Mouse (Mus musculus) erythroblast, adult 5-6 weeks (primary cell): ENCODE results near the gene Cst6. TPM values are rescaled to one million over a fixed set of nuclear protein-coding genes. Genes with fewer than 3 reads are reported as not detected.
"Not testable (repeated sequence)": the region's sequence is repeated elsewhere in the genome, so short reads cannot be mapped to it uniquely, and the experiment has no call there.

Experiments used
- ATAC-seq: replicated peaks from 2 replicates; pipeline ENCODE4 v1.8.0; 2016; ENCODE audit warnings: moderate number of reproducible peaks, mild to moderate bottlenecking, moderate TSS enrichment, inconsistent platforms; ENCODE audit not compliant: poor library complexity, low FRiP score, severe bottlenecking
- total RNA-seq, 2 experiments: library from RNA; stranded (forward) in 1 of 2; stranded (reverse) in 1 of 2; fragments of 150-400 nt in 1 of 2; fragments of 200-764, 138-1000 nt in 1 of 2; gene quantifications; 2 replicates each; pipeline versions ENCODE4 v1.2.3 to v1.2.4; 2015 to 2017; ENCODE audit warnings: low replicate concordance in 2 of 2

Gene Cst6
- total RNA-seq (2015; ENCODE audit: low replicate concordance) (not detected in 2 replicates), total RNA-seq (2017; ENCODE audit: low replicate concordance) (not detected in 2 replicates)

- ATAC-seq, result not testable (repeated sequence)
Observed at GRCm38 (mm10) chr19:5349502-5349873, at the start of gene Cst6. Gene Cst6 (minus strand): TSS chr19:5349574.

- ATAC-seq, result no peak
Observed at GRCm38 (mm10) chr19:5395371-5395770, 46.0 kb upstream of the Cst6 start.

- no peak for ATAC-seq
Observed at GRCm38 (mm10) chr19:5394168-5394567, 44.8 kb upstream of the Cst6 start.

GRCm38 (mm10) chr19:5392892-5393291 lies 43.5 kb upstream of the Cst6 start:
- no peak for ATAC-seq

GRCm38 (mm10) chr19:5390416-5390815 lies 41.0 kb upstream of the Cst6 start:
- no peak for ATAC-seq

- ATAC-seq, result peak; percentile 41
Observed at GRCm38 (mm10) chr19:5389647-5390046, 40.3 kb upstream of the Cst6 start.

GRCm38 (mm10) chr19:5388588-5389242 lies 39.3 kb upstream of the Cst6 start, which contains the start of gene Sart1:
Gene Sart1 (minus strand): TSS chr19:5388703.
- ATAC-seq, result peak; percentile 96

GRCm38 (mm10) chr19:5388011-5388441 lies 38.7 kb upstream of the Cst6 start:
- ATAC-seq, result no peak

- ATAC-seq, result no peak
Observed at GRCm38 (mm10) chr19:5384715-5385114, 35.3 kb upstream of the Cst6 start.

GRCm38 (mm10) chr19:5383326-5383725 lies 34.0 kb upstream of the Cst6 start:
- ATAC-seq, result no peak

- ATAC-seq, result no peak
Observed at GRCm38 (mm10) chr19:5377446-5377845, 28.1 kb upstream of the Cst6 start.

- ATAC-seq, result no peak
Observed at GRCm38 (mm10) chr19:5374748-5375147, 25.4 kb upstream of the Cst6 start.

- ATAC-seq, result no peak
Observed at GRCm38 (mm10) chr19:5374177-5374576, 24.8 kb upstream of the Cst6 start.

- no peak for ATAC-seq
Observed at GRCm38 (mm10) chr19:5372724-5373123, 23.4 kb upstream of the Cst6 start.

- ATAC-seq, result no peak
Observed at GRCm38 (mm10) chr19:5370932-5371331, 21.6 kb upstream of the Cst6 start.

- ATAC-seq, result no peak
Observed at GRCm38 (mm10) chr19:5367455-5367854, 18.1 kb upstream of the Cst6 start.

GRCm38 (mm10) chr19:5367053-5367359 lies 17.6 kb upstream of the Cst6 start, which contains the start of gene Banf1:
Gene Banf1 (minus strand): TSS chr19:5367168.
- ATAC-seq, result peak; percentile 50

GRCm38 (mm10) chr19:5366175-5367052 lies 17.0 kb upstream of the Cst6 start, which contains the start of gene Eif1ad:
Gene Eif1ad (plus strand): TSS chr19:5366741.
- ATAC-seq, result peak; percentile 88

GRCm38 (mm10) chr19:5365751-5366150 lies 16.4 kb upstream of the Cst6 start:
- no peak for ATAC-seq

GRCm38 (mm10) chr19:5364124-5364523 lies 14.8 kb upstream of the Cst6 start:
- ATAC-seq, result no peak

GRCm38 (mm10) chr19:5362186-5362585 lies 12.8 kb upstream of the Cst6 start:
- ATAC-seq, result no peak
